Mouse (Mus musculus) G1E (cell line): ENCODE measurements around the gene Nos1.

ENCODE experiments used
- CTCF ChIP-seq: IDR thresholded peaks from 2 replicates; pipeline ENCODE4 v1.5.1; 2012; ENCODE audit warnings: low read depth, low read length, inconsistent platforms, mixed read lengths
- GATA1 ChIP-seq: IDR thresholded peaks from 2 replicates; pipeline ENCODE4 v1.6.1; 2012; ENCODE audit warnings: borderline replicate concordance, low read length, inconsistent platforms, mixed read lengths
- GATA2 ChIP-seq: IDR thresholded peaks from 2 replicates; pipeline ENCODE4 v1.6.1; 2012; ENCODE audit warnings: low read depth, low read length, inconsistent platforms, borderline replicate concordance
- POLR2AphosphoS5 ChIP-seq: IDR thresholded peaks from 2 replicates; pipeline ENCODE4 v1.6.1; 2012; ENCODE audit warnings: low read depth, low read length, inconsistent platforms; ENCODE audit not compliant: insufficient replicate concordance
- TAL1 ChIP-seq: conservative IDR thresholded peaks from 2 replicates; pipeline ENCODE4 v1.6.1; 2012; ENCODE audit warnings: low read depth, low read length, inconsistent platforms, mixed read lengths

- TF ChIP-seq CTCF: no peak
- no peak for TF ChIP-seq POLR2AphosphoS5
- no peak for TF ChIP-seq TAL1
- no peak for TF ChIP-seq GATA1
- TF ChIP-seq GATA2: no peak
Measured at GRCm38 (mm10) chr5:117836930-117837329, 56.1 kb downstream of the Nos1 start.
